Mouse (Mus musculus): ENCODE results near the gene Zfp459. TPM values are rescaled to one million over a fixed set of nuclear protein-coding genes. Genes with fewer than 3 reads are reported as not detected.
"Not testable (repeated sequence)": the region's sequence is repeated elsewhere in the genome, so short reads cannot be mapped to it uniquely, and the experiment has no call there.

Zfp459 gene
- polyA plus RNA-seq (2015; fragmentation: Nextera tagmentation; extraction: Ambion mirVana) = 1.3 and 2.0 TPM in 2 replicates

DNA sequence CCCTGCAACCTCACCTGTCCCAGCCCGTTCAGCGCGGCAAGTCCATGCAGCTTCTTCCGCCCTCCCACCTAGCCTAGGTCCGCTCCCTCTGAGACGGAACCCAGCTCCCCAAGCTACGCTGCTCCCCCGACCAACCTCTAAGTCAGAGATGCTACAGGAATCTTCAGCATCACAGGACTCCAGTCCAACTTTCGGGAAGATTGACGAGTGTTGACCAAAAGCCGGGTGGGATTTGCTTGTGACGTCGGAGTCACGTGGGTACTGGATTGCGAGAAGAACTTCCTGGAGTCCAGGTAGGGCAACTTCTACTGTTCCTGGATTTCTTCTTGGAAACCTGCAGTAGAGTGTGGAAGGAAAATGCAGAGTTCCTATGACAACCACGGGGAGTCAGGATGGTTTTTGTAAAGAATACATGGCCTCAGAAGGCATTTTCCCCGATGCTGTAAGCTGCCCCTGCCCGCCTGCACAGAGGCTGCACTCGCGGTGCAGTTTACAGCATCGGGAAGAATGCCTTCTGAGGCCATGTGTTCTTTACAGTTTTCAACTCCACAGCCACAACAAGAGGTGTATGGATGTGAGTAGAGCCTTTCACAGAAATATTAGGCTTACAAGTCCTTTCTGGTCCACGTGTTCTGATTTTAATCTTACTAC is at the start of gene Zfp459:
Gene Zfp459, minus strand, starts transcription at position 212 of the 651 bp plus-strand sequence.
- Histone ChIP-seq H3K9me3 (ENCODE audit: control insufficient read depth, low read length) (no peaks in the 10 kb centered on the region), H3K4me1 (replicated peaks; ENCODE audit: control insufficient read depth, insufficient read depth, low read length) (peaks cover 6% of the 10 kb centered on the region), H3K4me2 (ENCODE audit: low read length) (peak within 1 kb of the TSS; percentile 89), H3K27ac (ENCODE audit: low read length) (no peak within 1 kb of the TSS), H3K4me3 (replicated peaks; ENCODE audit: low read length) (peak within 1 kb of the TSS; percentile 74), H3K9ac (replicated peaks; ENCODE audit: low read depth, low read length) (peak within 1 kb of the TSS; percentile 63), H3K36me3 (ENCODE audit: control insufficient read depth, insufficient read depth) (no peaks in the 10 kb centered on the region), H3K27me3 (replicated peaks; ENCODE audit: control insufficient read depth, insufficient read depth, low read length) (no peaks in the 10 kb centered on the region)
- 2% methylated on average over 22 of the region's 22 CpGs for WGBS
- ATAC-seq = peak; percentile 85

DNA sequence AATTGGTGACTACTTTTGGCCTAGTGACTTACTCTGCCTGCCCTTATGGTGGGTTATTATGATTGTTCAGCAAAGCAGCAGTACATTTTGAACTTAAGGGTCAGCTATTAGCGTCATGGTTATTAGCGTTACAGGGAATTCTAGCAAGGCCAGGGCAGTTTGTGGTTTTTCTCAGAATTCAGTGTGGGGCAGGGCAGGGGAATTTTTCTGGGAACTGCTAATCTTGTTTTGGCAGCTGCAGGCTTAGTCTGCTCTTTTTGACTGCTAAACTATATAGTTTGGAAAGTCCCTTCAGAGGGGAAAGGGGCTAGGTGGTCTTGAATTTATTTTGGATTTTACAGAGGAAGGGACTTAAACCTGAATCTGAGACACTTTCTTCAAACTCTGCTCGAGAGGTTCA is 48.1 kb upstream of the Zfp459 start:
- WGBS = 93% methylated on average over 3 of the region's 3 CpGs
- Histone ChIP-seq H3K9ac (replicated peaks; ENCODE audit: low read depth, low read length) (no peak overlapping the region), H3K4me3 (replicated peaks; ENCODE audit: low read length) (no peak overlapping the region), H3K27me3 (replicated peaks; ENCODE audit: control insufficient read depth, insufficient read depth, low read length) (no peaks in the 10 kb centered on the region), H3K27ac (ENCODE audit: low read length) (no peak overlapping the region), H3K9me3 (ENCODE audit: control insufficient read depth, low read length) (no peaks in the 10 kb centered on the region), H3K36me3 (ENCODE audit: control insufficient read depth, insufficient read depth) (peaks cover 17% of the 10 kb centered on the region), H3K4me1 (replicated peaks; ENCODE audit: control insufficient read depth, insufficient read depth, low read length) (no peaks in the 10 kb centered on the region), H3K4me2 (ENCODE audit: low read length) (no peak overlapping the region)
- ATAC-seq = no peak

GRCm38 (mm10) chr13:67463506-67464185 is 42.4 kb upstream of the Zfp459 start:
- not testable (repeated sequence) for H3K4me3 ChIP-seq (replicated peaks; ENCODE audit: low read length); H3K4me1 ChIP-seq (replicated peaks; ENCODE audit: control insufficient read depth, insufficient read depth, low read length); H3K9me3 ChIP-seq (ENCODE audit: control insufficient read depth, low read length); H3K27me3 ChIP-seq (replicated peaks; ENCODE audit: control insufficient read depth, insufficient read depth, low read length); H3K9ac ChIP-seq (replicated peaks; ENCODE audit: low read depth, low read length); H3K27ac ChIP-seq (ENCODE audit: low read length); H3K4me2 ChIP-seq (ENCODE audit: low read length); H3K36me3 ChIP-seq (ENCODE audit: control insufficient read depth, insufficient read depth); ATAC-seq
- WGBS = 86% methylated on average over 3 of the region's 5 CpGs

GRCm38 (mm10) chr13:67452021-67452309 is 30.7 kb upstream of the Zfp459 start:
- Histone ChIP-seq H3K36me3 (ENCODE audit: control insufficient read depth, insufficient read depth) (peaks cover 3% of the 10 kb centered on the region; the same call in 1 of the 2 replicates), H3K27ac (ENCODE audit: low read length) (peak overlapping the region; percentile 14; the same call in 1 of the 2 replicates), H3K4me2 (ENCODE audit: low read length) (peak overlapping the region; percentile 72), H3K9me3 (ENCODE audit: control insufficient read depth, low read length) (no peaks in the 10 kb centered on the region), H3K27me3 (replicated peaks; ENCODE audit: control insufficient read depth, insufficient read depth, low read length) (no peaks in the 10 kb centered on the region), H3K4me3 (replicated peaks; ENCODE audit: low read length) (peak overlapping the region; percentile 64), H3K4me1 (replicated peaks; ENCODE audit: control insufficient read depth, insufficient read depth, low read length) (peaks cover 9% of the 10 kb centered on the region), H3K9ac (replicated peaks; ENCODE audit: low read depth, low read length) (peak overlapping the region; percentile 40)
- peak; percentile 15; the same call in 1 of the 2 replicates for ATAC-seq
- 4% methylated on average over 3 of the region's 3 CpGs for WGBS

DNA sequence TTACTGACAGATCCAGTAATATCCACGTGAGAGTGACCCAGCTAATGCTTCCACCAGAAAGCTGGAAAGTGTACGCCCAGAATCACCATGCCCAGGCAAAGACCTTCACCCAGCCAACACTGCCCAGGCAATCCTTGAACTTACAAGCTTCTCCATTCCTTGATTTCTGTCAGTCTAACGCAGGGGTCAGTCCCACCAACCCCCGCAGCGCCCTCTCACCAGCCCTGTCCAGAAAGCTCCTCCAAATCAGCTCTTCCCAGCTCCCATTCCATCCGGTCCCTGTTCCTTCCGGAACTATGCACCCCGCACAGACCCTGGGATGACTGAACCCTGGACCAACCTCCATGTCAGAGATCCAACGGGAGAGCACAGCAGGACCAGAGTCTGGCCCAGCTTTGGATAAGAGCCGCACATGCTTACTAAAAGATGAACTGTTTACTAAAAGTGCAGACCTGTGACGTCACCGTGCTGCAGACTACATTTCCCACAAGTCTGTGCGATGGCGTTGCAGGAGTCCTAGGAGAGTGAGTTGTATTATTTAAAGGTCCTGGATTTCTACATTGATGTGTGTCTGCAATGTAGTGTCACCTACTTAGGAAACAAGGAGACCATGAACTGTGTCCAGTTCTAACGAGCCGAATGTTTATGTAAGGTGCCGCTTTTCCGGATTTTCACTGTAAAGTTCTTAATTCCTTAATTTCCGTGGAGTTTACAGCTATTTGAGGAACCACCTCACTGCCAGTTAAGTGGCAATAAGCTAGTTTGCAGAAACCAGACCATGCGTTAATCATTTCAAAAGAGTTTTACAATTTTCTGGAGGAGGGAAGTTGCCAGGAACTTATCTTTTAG is 30.2 kb upstream of the Zfp459 start, which contains the start of gene Zfp874a:
Gene Zfp874a, minus strand, starts transcription at position 453 of the 849 bp plus-strand sequence.
- Histone ChIP-seq H3K4me3 (replicated peaks; ENCODE audit: low read length) (peak within 1 kb of the TSS; percentile 64), H3K27ac (ENCODE audit: low read length) (peak within 1 kb of the TSS; percentile 14; the same call in 1 of the 2 replicates), H3K4me2 (ENCODE audit: low read length) (peak within 1 kb of the TSS; percentile 72), H3K4me1 (replicated peaks; ENCODE audit: control insufficient read depth, insufficient read depth, low read length) (peaks cover 9% of the 10 kb centered on the region), H3K9me3 (ENCODE audit: control insufficient read depth, low read length) (no peaks in the 10 kb centered on the region), H3K9ac (replicated peaks; ENCODE audit: low read depth, low read length) (peak within 1 kb of the TSS; percentile 64), H3K36me3 (ENCODE audit: control insufficient read depth, insufficient read depth) (peaks cover 8% of the 10 kb centered on the region), H3K27me3 (replicated peaks; ENCODE audit: control insufficient read depth, insufficient read depth, low read length) (no peaks in the 10 kb centered on the region)
- 1% methylated on average over 20 of the region's 20 CpGs for WGBS
- ATAC-seq = peak; percentile 98

- H3K27me3 ChIP-seq (replicated peaks; ENCODE audit: control insufficient read depth, insufficient read depth, low read length); H3K9ac ChIP-seq (replicated peaks; ENCODE audit: low read depth, low read length); H3K36me3 ChIP-seq (ENCODE audit: control insufficient read depth, insufficient read depth); H3K9me3 ChIP-seq (ENCODE audit: control insufficient read depth, low read length); H3K4me1 ChIP-seq (replicated peaks; ENCODE audit: control insufficient read depth, insufficient read depth, low read length); H3K4me2 ChIP-seq (ENCODE audit: low read length); H3K27ac ChIP-seq (ENCODE audit: low read length); ATAC-seq; H3K4me3 ChIP-seq (replicated peaks; ENCODE audit: low read length): not testable (repeated sequence)
- WGBS = 67% methylated on average over 1 of the region's 3 CpGs
Measured at GRCm38 (mm10) chr13:67437095-67437494, 15.9 kb upstream of the Zfp459 start.

DNA sequence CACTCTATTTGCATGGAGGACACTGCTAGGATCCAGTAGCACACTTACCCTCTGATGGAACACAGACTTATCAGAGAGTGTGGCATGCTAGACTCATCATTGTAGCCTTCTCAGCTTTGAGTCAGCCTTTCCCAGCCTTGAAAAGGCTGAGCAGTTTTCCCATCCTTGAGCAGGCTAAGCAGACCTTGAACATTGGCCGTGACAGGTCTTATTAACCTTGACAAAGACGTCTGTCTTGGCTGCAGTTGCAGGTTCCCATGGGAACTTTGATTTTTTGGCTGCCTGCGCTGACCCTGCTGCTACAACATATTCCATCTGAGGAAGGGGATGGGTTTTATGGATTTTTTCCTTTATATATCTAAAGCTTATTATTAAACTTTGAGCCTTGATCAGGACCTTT is 6.9 kb upstream of the Zfp459 start:
- Histone ChIP-seq H3K4me2 (ENCODE audit: low read length) (no peak overlapping the region), H3K36me3 (ENCODE audit: control insufficient read depth, insufficient read depth) (no peaks in the 10 kb centered on the region), H3K4me3 (replicated peaks; ENCODE audit: low read length) (no peak overlapping the region), H3K9ac (replicated peaks; ENCODE audit: low read depth, low read length) (no peak overlapping the region), H3K27me3 (replicated peaks; ENCODE audit: control insufficient read depth, insufficient read depth, low read length) (no peaks in the 10 kb centered on the region), H3K9me3 (ENCODE audit: control insufficient read depth, low read length) (no peaks in the 10 kb centered on the region), H3K27ac (ENCODE audit: low read length) (no peak overlapping the region), H3K4me1 (replicated peaks; ENCODE audit: control insufficient read depth, insufficient read depth, low read length) (no peaks in the 10 kb centered on the region)
- no peak for ATAC-seq
- WGBS = 68% methylated on average over 3 of the region's 3 CpGs

DNA sequence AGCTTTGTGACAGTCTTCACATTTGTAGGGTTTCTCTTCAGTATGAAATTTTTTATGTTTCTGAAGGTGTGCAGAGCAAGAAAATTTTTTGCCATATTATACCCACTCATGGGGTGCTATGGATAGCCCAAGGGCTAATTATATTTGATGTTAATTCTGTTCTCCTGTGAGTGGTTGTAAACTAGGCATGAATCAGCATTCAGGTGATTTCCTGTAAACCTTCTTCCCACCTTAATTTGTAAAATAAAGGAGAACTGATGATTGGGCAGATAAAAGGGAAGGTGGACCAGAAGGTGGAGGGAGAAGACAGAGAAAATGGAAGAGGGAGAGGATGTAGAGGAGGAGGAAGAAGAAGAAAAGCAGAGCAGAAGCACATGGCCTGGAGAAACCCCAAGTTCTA is 4.5 kb upstream of the Zfp459 start:
- not testable (repeated sequence) for ATAC-seq; H3K36me3 ChIP-seq (ENCODE audit: control insufficient read depth, insufficient read depth); H3K4me2 ChIP-seq (ENCODE audit: low read length); H3K4me3 ChIP-seq (replicated peaks; ENCODE audit: low read length); H3K27me3 ChIP-seq (replicated peaks; ENCODE audit: control insufficient read depth, insufficient read depth, low read length); H3K9ac ChIP-seq (replicated peaks; ENCODE audit: low read depth, low read length); H3K27ac ChIP-seq (ENCODE audit: low read length); H3K4me1 ChIP-seq (replicated peaks; ENCODE audit: control insufficient read depth, insufficient read depth, low read length); H3K9me3 ChIP-seq (ENCODE audit: control insufficient read depth, low read length)

DNA sequence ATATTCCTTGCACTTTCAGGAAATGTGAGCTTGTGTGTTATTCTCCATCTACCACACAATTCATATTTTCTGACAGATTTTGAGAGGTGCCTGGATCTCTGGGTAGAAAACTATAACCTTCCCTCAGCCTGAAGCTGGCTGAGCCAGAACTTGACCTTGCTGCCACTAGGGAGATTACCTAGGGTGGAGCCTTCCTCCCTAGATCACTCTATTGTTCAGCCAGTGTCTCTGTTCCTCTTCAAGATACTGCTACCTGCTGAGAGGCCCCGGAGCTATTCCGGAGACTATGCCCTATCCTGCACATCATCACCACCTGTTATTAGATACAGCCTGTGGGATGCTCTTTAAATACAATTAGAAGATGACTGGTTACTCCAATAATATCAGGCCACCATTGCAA is 1.3 kb upstream of the Zfp459 start:
- WGBS = 83% methylated on average over 2 of the region's 2 CpGs
- H3K4me2 ChIP-seq (ENCODE audit: low read length); ATAC-seq; H3K27me3 ChIP-seq (replicated peaks; ENCODE audit: control insufficient read depth, insufficient read depth, low read length); H3K9me3 ChIP-seq (ENCODE audit: control insufficient read depth, low read length); H3K4me3 ChIP-seq (replicated peaks; ENCODE audit: low read length); H3K36me3 ChIP-seq (ENCODE audit: control insufficient read depth, insufficient read depth); H3K9ac ChIP-seq (replicated peaks; ENCODE audit: low read depth, low read length); H3K27ac ChIP-seq (ENCODE audit: low read length); H3K4me1 ChIP-seq (replicated peaks; ENCODE audit: control insufficient read depth, insufficient read depth, low read length): not testable (repeated sequence)

Data from forebrain, embryonic 16.5 days (tissue).